Mouse (Mus musculus) MEL (cell line): ENCODE data around the gene Rdh5. TPM values are rescaled to one million over a fixed set of nuclear protein-coding genes. Genes with fewer than 3 reads are reported as not detected.

Experiments used
- DNase-seq: peaks from one replicate; pipeline ENCODE4 v3.0.0; 2011; ENCODE audit warnings: low read depth, low spot score
- H3K27ac ChIP-seq: 2 replicates; pipeline ENCODE4 v1.5.1; 2012; ENCODE audit warnings: low read depth, mild to moderate bottlenecking, control low read depth, low read length, moderate library complexity; ENCODE audit not compliant: control insufficient read depth
- H3K27me3 ChIP-seq, 2 experiments: fragments of 150-350 bp in 1 of 2; sonication (generic) in 1 of 2; 2 replicates each; pipeline ENCODE4 v1.6.1; 2012; ENCODE audit warnings: low read length in 2 of 2, mild to moderate bottlenecking in 2 of 2, improper control_type of control experiment in 1 of 2, moderate library complexity in 1 of 2; ENCODE audit not compliant: insufficient read depth in 2 of 2, control insufficient read depth in 1 of 2
- H3K36me3 ChIP-seq, 2 experiments: 2 replicates each; pipeline ENCODE4 v1.6.1; 2012 to 2014; ENCODE audit warnings: low read length in 2 of 2, improper control_type of control experiment in 1 of 2, inconsistent platforms in 1 of 2, mild to moderate bottlenecking in 1 of 2; ENCODE audit not compliant: insufficient read depth in 2 of 2, control insufficient read depth in 1 of 2
- H3K4me1 ChIP-seq, 2 experiments: fragments of 150-350 bp in 1 of 2; sonication (generic) in 1 of 2; 2 replicates each; pipeline ENCODE4 v1.6.1; 2012; ENCODE audit warnings: low read length in 2 of 2, improper control_type of control experiment in 1 of 2, mild to moderate bottlenecking in 1 of 2; ENCODE audit not compliant: insufficient read depth in 2 of 2, control insufficient read depth in 1 of 2
- H3K4me3 ChIP-seq, 2 experiments: fragments of 150-350 bp in 1 of 2; sonication (generic) in 1 of 2; 2 replicates each; pipeline ENCODE4 v1.5.1; 2012; ENCODE audit warnings: low read depth in 2 of 2, low read length in 2 of 2, mild to moderate bottlenecking in 2 of 2, moderate library complexity in 2 of 2, control low read depth in 1 of 2, improper control_type of control experiment in 1 of 2; ENCODE audit not compliant: control insufficient read depth in 1 of 2, insufficient read depth in 1 of 2
- H3K79me2 ChIP-seq: 2 replicates; pipeline ENCODE4 v1.6.1; 2012; ENCODE audit warnings: mild to moderate bottlenecking, low read length, moderate library complexity; ENCODE audit not compliant: control insufficient read depth, poor library complexity, insufficient read depth
- H3K9ac ChIP-seq: 2 replicates; pipeline ENCODE4 v1.6.1; 2012; ENCODE audit warnings: low read depth, mild to moderate bottlenecking, control low read depth, low read length, moderate library complexity; ENCODE audit not compliant: control insufficient read depth, poor library complexity, severe bottlenecking
- H3K9me3 ChIP-seq: fragments of 150-350 bp; sonication (generic); replicated peaks from 2 replicates; pipeline ENCODE4 v1.6.1; 2012; ENCODE audit warnings: mild to moderate bottlenecking, low read length, improper control_type of control experiment, moderate library complexity; ENCODE audit not compliant: insufficient read depth
- BHLHE40 ChIP-seq: IDR thresholded peaks from 2 replicates; pipeline ENCODE4 v1.6.1; 2012; ENCODE audit warnings: low read depth, mild to moderate bottlenecking, inconsistent platforms, low read length, improper control_type of control experiment, borderline replicate concordance
- CHD2 ChIP-seq: IDR thresholded peaks from 2 replicates; pipeline ENCODE4 v1.6.1; 2011; ENCODE audit warnings: low read length, improper control_type of control experiment
- CTCF ChIP-seq, 3 experiments: IDR thresholded peaks in 2 of 3; conservative IDR thresholded peaks in 1 of 3; 2 replicates each; pipeline ENCODE4 v1.5.1; 2011 to 2012; ENCODE audit warnings: low read length in 3 of 3, low read depth in 2 of 3, mild to moderate bottlenecking in 2 of 3, improper control_type of control experiment in 1 of 3, inconsistent platforms in 1 of 3, mixed read lengths in 1 of 3, moderate library complexity in 1 of 3; ENCODE audit not compliant: control insufficient read depth in 1 of 3, insufficient read depth in 1 of 3, poor library complexity in 1 of 3, severe bottlenecking in 1 of 3
- E2F4 ChIP-seq: IDR thresholded peaks from 2 replicates; pipeline ENCODE4 v1.6.1; 2011; ENCODE audit warnings: low read depth, low read length, improper control_type of control experiment, borderline replicate concordance
- ELF1 ChIP-seq: IDR thresholded peaks from 2 replicates; pipeline ENCODE4 v1.6.1; 2014; ENCODE audit warnings: low read depth, mild to moderate bottlenecking, inconsistent platforms, low read length, improper control_type of control experiment, moderate library complexity
- EP300 ChIP-seq, 2 experiments: IDR thresholded peaks; 2 replicates each; pipeline ENCODE4 v1.6.1; 2011; ENCODE audit warnings: improper control_type of control experiment in 2 of 2, low read length in 2 of 2, low read depth in 1 of 2, mild to moderate bottlenecking in 1 of 2
- ETS1 ChIP-seq: IDR thresholded peaks from 2 replicates; pipeline ENCODE4 v1.6.1; 2012; ENCODE audit warnings: low read depth, mild to moderate bottlenecking, inconsistent platforms, low read length, improper control_type of control experiment, moderate library complexity
- GABPA ChIP-seq: IDR thresholded peaks from 2 replicates; pipeline ENCODE4 v1.6.1; 2012; ENCODE audit warnings: low read depth, mild to moderate bottlenecking, inconsistent platforms, low read length, improper control_type of control experiment, moderate library complexity
- GATA1 ChIP-seq: IDR thresholded peaks from 2 replicates; pipeline ENCODE4 v1.6.1; 2011; ENCODE audit warnings: low read depth, low read length, improper control_type of control experiment
- HCFC1 ChIP-seq: IDR thresholded peaks from 2 replicates; pipeline ENCODE4 v1.6.1; 2012; ENCODE audit warnings: low read depth, mild to moderate bottlenecking, inconsistent platforms, low read length, improper control_type of control experiment, moderate library complexity
- JUND ChIP-seq: IDR thresholded peaks from 2 replicates; pipeline ENCODE4 v1.6.1; 2011; ENCODE audit warnings: low read depth, mild to moderate bottlenecking, improper control_type of control experiment, low read length
- KAT2A ChIP-seq: conservative IDR thresholded peaks from 2 replicates; pipeline ENCODE4 v1.6.1; 2012; ENCODE audit warnings: low read depth, low read length, improper control_type of control experiment, inconsistent platforms
- MAFK ChIP-seq: IDR thresholded peaks from 2 replicates; pipeline ENCODE4 v1.6.1; 2011; ENCODE audit warnings: low read depth, mild to moderate bottlenecking, low read length, improper control_type of control experiment, borderline replicate concordance
- MAX ChIP-seq: IDR thresholded peaks from 2 replicates; pipeline ENCODE4 v1.6.1; 2011; ENCODE audit warnings: low read length, improper control_type of control experiment
- MAZ ChIP-seq: IDR thresholded peaks from 2 replicates; pipeline ENCODE4 v1.6.1; 2012; ENCODE audit warnings: low read depth, mild to moderate bottlenecking, inconsistent platforms, low read length, improper control_type of control experiment
- MEF2A ChIP-seq: IDR thresholded peaks from 2 replicates; pipeline ENCODE4 v1.6.1; 2014; ENCODE audit warnings: low read depth, mild to moderate bottlenecking, inconsistent platforms, low read length, improper control_type of control experiment; ENCODE audit not compliant: poor library complexity, insufficient replicate concordance, severe bottlenecking; ENCODE audit errors: extremely low read depth
- MYB ChIP-seq: IDR thresholded peaks from 2 replicates; pipeline ENCODE4 v1.6.1; 2011; ENCODE audit warnings: mild to moderate bottlenecking, low read depth, low read length, improper control_type of control experiment
- MYC ChIP-seq: IDR thresholded peaks from 2 replicates; pipeline ENCODE4 v1.6.1; 2011; ENCODE audit warnings: low read depth, mild to moderate bottlenecking, low read length, improper control_type of control experiment, moderate library complexity
- NELFE ChIP-seq: IDR thresholded peaks from 2 replicates; pipeline ENCODE4 v1.6.1; 2011; ENCODE audit warnings: low read depth, low read length, improper control_type of control experiment
- NRF1 ChIP-seq: IDR thresholded peaks from 2 replicates; pipeline ENCODE4 v1.6.1; 2014; ENCODE audit warnings: low read depth, mild to moderate bottlenecking, inconsistent platforms, low read length, improper control_type of control experiment, moderate library complexity; ENCODE audit not compliant: poor library complexity, insufficient read depth, severe bottlenecking
- POLR2A ChIP-seq, 2 experiments: IDR thresholded peaks; 2 replicates each; pipeline ENCODE4 v1.6.1; 2011 to 2012; ENCODE audit warnings: low read length in 2 of 2, mild to moderate bottlenecking in 2 of 2, control low read depth in 1 of 2, improper control_type of control experiment in 1 of 2, low read depth in 1 of 2, moderate library complexity in 1 of 2; ENCODE audit not compliant: control insufficient read depth in 1 of 2, insufficient read depth in 1 of 2, poor library complexity in 1 of 2
- POLR2AphosphoS2 ChIP-seq: IDR thresholded peaks from 2 replicates; pipeline ENCODE4 v1.6.1; 2011; ENCODE audit warnings: low read length, improper control_type of control experiment
- POLR2AphosphoS5 ChIP-seq: IDR thresholded peaks from 2 replicates; pipeline ENCODE4 v1.6.1; 2012; ENCODE audit warnings: low read depth, borderline replicate concordance, mild to moderate bottlenecking, inconsistent platforms, low read length, moderate library complexity, mixed read lengths
- RAD21 ChIP-seq: IDR thresholded peaks from 2 replicates; pipeline ENCODE4 v1.6.1; 2011; ENCODE audit warnings: mild to moderate bottlenecking, low read depth, low read length, improper control_type of control experiment
- RCOR1 ChIP-seq: IDR thresholded peaks from 2 replicates; pipeline ENCODE4 v1.6.1; 2012; ENCODE audit warnings: low read depth, mild to moderate bottlenecking, inconsistent platforms, low read length, improper control_type of control experiment
- SMC3 ChIP-seq: IDR thresholded peaks from 2 replicates; pipeline ENCODE4 v1.6.1; 2011; ENCODE audit warnings: low read depth, low read length, improper control_type of control experiment
- TAL1 ChIP-seq: IDR thresholded peaks from 2 replicates; pipeline ENCODE4 v1.6.1; 2012; ENCODE audit warnings: mild to moderate bottlenecking, inconsistent platforms, low read length, moderate library complexity, mixed read lengths
- TCF12 ChIP-seq: IDR thresholded peaks from 2 replicates; pipeline ENCODE4 v1.6.1; 2014; ENCODE audit warnings: low read depth, mild to moderate bottlenecking, inconsistent platforms, low read length, improper control_type of control experiment, moderate library complexity
- UBTF ChIP-seq: IDR thresholded peaks from 2 replicates; pipeline ENCODE4 v1.6.1; 2012; ENCODE audit warnings: low read depth, mild to moderate bottlenecking, inconsistent platforms, low read length, improper control_type of control experiment, moderate library complexity, borderline replicate concordance; ENCODE audit not compliant: insufficient read depth
- USF1 ChIP-seq: IDR thresholded peaks from 2 replicates; pipeline ENCODE4 v1.6.1; 2014; ENCODE audit warnings: low read depth, mild to moderate bottlenecking, inconsistent platforms, low read length, improper control_type of control experiment, moderate library complexity
- USF2 ChIP-seq, 2 experiments: IDR thresholded peaks; 2 replicates each; pipeline ENCODE4 v1.6.1; 2011 to 2012; ENCODE audit warnings: improper control_type of control experiment in 2 of 2, low read length in 2 of 2, borderline replicate concordance in 1 of 2, inconsistent platforms in 1 of 2, low read depth in 1 of 2, mild to moderate bottlenecking in 1 of 2; ENCODE audit not compliant: insufficient read depth in 1 of 2
- ZC3H11A ChIP-seq: IDR thresholded peaks from 2 replicates; pipeline ENCODE4 v1.6.1; 2012; ENCODE audit warnings: low read depth, mild to moderate bottlenecking, inconsistent platforms, low read length, improper control_type of control experiment
- ZKSCAN1 ChIP-seq: IDR thresholded peaks from 2 replicates; pipeline ENCODE4 v1.6.1; 2012; ENCODE audit warnings: low read depth, mild to moderate bottlenecking, inconsistent platforms, low read length, improper control_type of control experiment, moderate library complexity
- ZMIZ1 ChIP-seq: IDR thresholded peaks from 2 replicates; pipeline ENCODE4 v1.6.1; 2012; ENCODE audit warnings: low read depth, mild to moderate bottlenecking, inconsistent platforms, low read length, improper control_type of control experiment, moderate library complexity
- ZNF384 ChIP-seq: IDR thresholded peaks from 2 replicates; pipeline ENCODE4 v1.6.1; 2012; ENCODE audit warnings: low read depth, mild to moderate bottlenecking, inconsistent platforms, low read length, improper control_type of control experiment
- polyA plus RNA-seq, 2 experiments: library from polyadenylated mRNA; stranded (reverse) in 1 of 2; unstranded in 1 of 2; fragments of >175 nt in 1 of 2; fragments of >200 nt in 1 of 2; gene quantifications; 2 replicates each; pipeline versions ENCODE4 v1.2.1 to v1.2.4; 2012; ENCODE audit warnings: low replicate concordance in 2 of 2, low read depth in 1 of 2; ENCODE audit not compliant: insufficient read length in 2 of 2, insufficient read depth in 1 of 2, missing spikeins in 1 of 2
- total RNA-seq: library from RNA; depleted of rRNA; stranded (reverse); fragments of 300-350 nt; gene quantifications from 2 replicates; pipeline ENCODE4 v1.2.3, GENCODE M21; 2012

Gene Rdh5
- total and polyA plus RNA-seq, 3 experiments = 1.2 to 4.2 TPM; not detected in 1

DNA sequence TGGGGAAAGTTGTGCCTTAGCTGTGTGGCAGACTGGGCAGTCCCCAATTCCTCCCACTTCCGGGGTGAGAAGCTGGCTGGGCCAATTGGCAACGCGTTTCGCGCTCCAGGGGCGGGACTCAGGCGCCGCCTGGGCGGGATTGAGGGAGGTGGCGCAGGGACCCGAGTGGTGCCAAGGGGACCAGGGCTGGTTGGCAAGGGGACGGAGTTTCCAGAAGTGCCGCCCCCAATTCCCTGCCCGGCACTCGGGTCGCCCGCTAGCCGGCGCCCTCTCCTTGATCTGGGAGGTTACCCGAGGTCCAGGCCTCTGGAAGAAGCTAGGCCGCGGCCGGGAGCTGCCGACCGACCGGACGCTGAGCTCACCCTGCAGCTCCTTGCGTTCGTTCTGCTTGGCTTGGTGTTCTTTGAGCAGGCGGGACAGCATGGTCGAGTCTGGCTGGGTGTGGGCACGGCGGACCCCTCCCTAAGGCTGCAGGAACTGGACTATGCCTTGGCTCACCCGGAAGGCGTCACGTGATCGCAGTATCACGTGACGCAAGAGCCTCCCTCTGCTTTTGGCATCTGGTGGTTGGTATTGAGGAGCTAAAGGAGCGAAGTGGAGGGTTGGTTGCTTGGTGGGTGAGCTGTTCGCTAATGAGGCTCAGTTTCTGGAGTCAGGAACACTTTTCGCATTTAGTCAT, 464 bp upstream of the Rdh5 start:
- peaks cover 0 to 20% of the 10 kb centered on the region in 2 experiments; a peak in 3 of 4 replicates for H3K4me1 ChIP-seq
- peak; percentile 94 for DNase-seq
- H3K36me3 ChIP-seq = peaks cover 0 to 2% of the 10 kb centered on the region in 2 experiments; a peak in 1 of 4 replicates
- peaks cover 3% of the 10 kb centered on the region; the same call in 1 of the 2 replicates for H3K79me2 ChIP-seq
- H3K9ac ChIP-seq = peak overlapping the region; percentile 82
- H3K9me3 ChIP-seq = no peaks in the 10 kb centered on the region
- H3K4me3 ChIP-seq = peak overlapping the region; percentile 65 to 79
- H3K27me3 ChIP-seq = no peaks in the 10 kb centered on the region; a peak in 1 of 4 replicates
- H3K27ac ChIP-seq = peak overlapping the region; percentile 46
- TF ChIP-seq ZC3H11A (no peak), MYB (no peak), NELFE (peak; percentile 56), ZKSCAN1 (no peak), USF1 (peak; percentile 99), ZMIZ1 (peak; percentile 80), BHLHE40 (peak; percentile 83), TAL1 (no peak), ELF1 (peak; percentile 96), GABPA (no peak), E2F4 (no peak), USF2 (IDR thresholded peaks at IDR 0.05; ENCODE audit: borderline replicate concordance in 1 of 2, insufficient read depth in 1 of 2, low read depth in 1 of 2, low read length in 2 of 2) (peak; percentile 98 to 100), POLR2AphosphoS2 (no peak), MYC (no peak), MEF2A (no peak), SMC3 (no peak), KAT2A (no peak), MAX (peak; percentile 96), RCOR1 (no peak), ETS1 (0 out of 2 replicates have a peak, but pooled peaks have one; percentile 11), POLR2A (IDR thresholded peaks at IDR 0.05; ENCODE audit: control insufficient read depth in 1 of 2, insufficient read depth in 1 of 2, low read depth in 1 of 2, low read length in 2 of 2, poor library complexity in 1 of 2) (peak; percentile 46 to 66; a peak in 2 of 4 replicates), MAZ (0 out of 2 replicates have a peak, but pooled peaks have one; percentile 58), HCFC1 (peak; percentile 77), NRF1 (peak; percentile 33; the same call in 1 of the 2 replicates), CHD2 (no peak), CTCF (IDR thresholded peaks at IDR 0.05 in 2 of 3, conservative IDR thresholded peaks at IDR 0.05 in 1 of 3; ENCODE audit: control insufficient read depth in 1 of 3, insufficient read depth in 1 of 3, low read depth in 2 of 3, low read length in 3 of 3, poor library complexity in 1 of 3, severe bottlenecking in 1 of 3) (peak in 2 of 3 experiments; percentile 4 to 35; a peak in 2 of 6 replicates), RAD21 (no peak), JUND (no peak), ZNF384 (no peak), UBTF (0 out of 2 replicates have a peak, but pooled peaks have one; percentile 78), MAFK (no peak), TCF12 (no peak), POLR2AphosphoS5 (no peak), EP300 (IDR thresholded peaks at IDR 0.05; ENCODE audit: low read depth in 1 of 2, low read length in 2 of 2) (no peak), GATA1 (no peak)
